Mouse (Mus musculus) liver, postnatal 0 days (tissue): ENCODE measurements around the gene Hnrnpa2b1.

Source experiments
- CTCF ChIP-seq: sonication (generic); IDR thresholded peaks from 2 replicates; pipeline ENCODE4 v1.5.1; 2016; ENCODE audit warnings: antibody characterized with exemption, low read depth
- EP300 ChIP-seq: IDR thresholded peaks from 2 replicates; pipeline ENCODE4 v1.6.1; 2016; ENCODE audit warnings: antibody characterized with exemption, low read depth, mild to moderate bottlenecking

DNA sequence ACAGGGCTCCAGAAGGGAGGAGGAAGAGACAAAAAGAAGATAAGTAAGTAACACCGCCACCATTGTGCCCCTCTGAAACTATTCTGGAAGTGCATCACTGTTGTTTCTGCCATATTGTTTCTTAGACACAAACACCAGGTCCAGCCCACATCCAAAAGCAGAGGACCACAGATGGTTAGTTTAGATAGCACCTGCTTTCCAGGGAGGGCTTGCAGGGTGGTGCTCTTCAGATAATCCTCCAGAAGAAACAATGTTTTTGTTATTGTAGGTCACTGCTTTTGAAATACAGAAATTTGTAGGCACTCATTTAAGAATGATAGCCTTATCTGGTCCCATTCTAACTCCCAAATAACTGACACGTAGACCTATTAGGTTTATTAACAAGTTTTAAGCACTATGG, 45.2 kb downstream of the Hnrnpa2b1 start:
- no peak for TF ChIP-seq CTCF
- 0 out of 2 replicates have a peak, but pooled peaks have one; percentile 13 for TF ChIP-seq EP300
